Mouse (Mus musculus) cortical plate, adult 2 months (tissue): Measurements from ENCODE around the gene Tbl1xr1.

Source experiments
- CTCF ChIP-seq: fragments of 200-500 bp; IDR thresholded peaks from 2 replicates; pipeline ENCODE4 v1.5.1; 2011; ENCODE audit warnings: mild to moderate bottlenecking, control low read depth, low read length; ENCODE audit not compliant: insufficient read depth; ENCODE audit errors: extremely low read depth
- POLR2A ChIP-seq: fragments of 200-500 bp; IDR thresholded peaks from 2 replicates; pipeline ENCODE4 v1.6.1; 2011; ENCODE audit warnings: mild to moderate bottlenecking, low read length, control low read depth; ENCODE audit not compliant: insufficient read depth; ENCODE audit errors: extremely low read depth

- no peak for TF ChIP-seq CTCF
- no peak for TF ChIP-seq POLR2A
Observed at GRCm38 (mm10) chr3:22074591-22075294, 1.7 kb upstream of the Tbl1xr1 start.
